Mouse (Mus musculus) hindbrain, embryonic 11.5 days (tissue): ENCODE results near the gene Gnaz. TPM values are rescaled to one million over a fixed set of nuclear protein-coding genes. Genes with fewer than 3 reads are reported as not detected.
A peak's percentile ranks its signal among the peaks of the same experiment; 100 is the strongest.

ENCODE experiments used
- ATAC-seq: fragments of 200-750 bp; cut with Nextera tagmentation; 2 replicates; pipeline ENCODE4 v1.8.0; 2017; ENCODE audit warnings: mild to moderate bottlenecking, moderate TSS enrichment, moderate library complexity; ENCODE audit not compliant: low FRiP score
- DNase-seq: peaks from one replicate; pipeline ENCODE4 v3.0.0-alpha.2; 2015; ENCODE audit warnings: low spot score
- H3K27ac ChIP-seq: fragments of 300-500 bp; sonication (generic); 2 replicates; pipeline ENCODE4 v1.5.1; 2014; ENCODE audit warnings: mild to moderate bottlenecking, low read depth, low read length
- H3K27me3 ChIP-seq: fragments of 300-500 bp; sonication (generic); 2 replicates; pipeline ENCODE4 v1.6.1; 2014; ENCODE audit warnings: mild to moderate bottlenecking, low read length, moderate library complexity, mixed read lengths; ENCODE audit not compliant: control insufficient read depth, insufficient read depth
- H3K36me3 ChIP-seq: fragments of 300-500 bp; sonication (generic); 2 replicates; pipeline ENCODE4 v1.6.1; 2014; ENCODE audit warnings: mild to moderate bottlenecking, low read length, moderate library complexity, mixed read lengths; ENCODE audit not compliant: control insufficient read depth, insufficient read depth
- H3K4me1 ChIP-seq: fragments of 300-500 bp; sonication (generic); replicated peaks from 2 replicates; pipeline ENCODE4 v1.6.1; 2014; ENCODE audit warnings: low read length, mixed read lengths; ENCODE audit not compliant: control insufficient read depth, insufficient read depth
- H3K4me2 ChIP-seq: fragments of 300-500 bp; sonication (generic); replicated peaks from 2 replicates; pipeline ENCODE4 v1.6.1; 2014; ENCODE audit warnings: mild to moderate bottlenecking, low read depth, low read length
- H3K4me3 ChIP-seq: fragments of 300-500 bp; sonication (generic); 2 replicates; pipeline ENCODE4 v1.5.1; 2014; ENCODE audit warnings: low read depth, low read length
- H3K9ac ChIP-seq: fragments of 300-500 bp; sonication (generic); 2 replicates; pipeline ENCODE4 v1.6.1; 2014; ENCODE audit warnings: low read depth, low read length
- H3K9me3 ChIP-seq: fragments of 300-500 bp; sonication (generic); 2 replicates; pipeline ENCODE4 v1.6.1; 2016; ENCODE audit warnings: low read length; ENCODE audit not compliant: control insufficient read depth
- WGBS: fragments of 180-500 bp; shearing (Covaris S2); extraction: QIAGEN DNeasy Blood & Tissue Kit; methylation state at CpG from one replicate; pipeline ENCODE4 v1.1.7; 2014; 5-methylcytosine and 5-hydroxymethylcytosine counted together
- polyA plus RNA-seq: library from polyadenylated mRNA; unstranded; fragments of >200 nt; fragmentation: Nextera tagmentation; extraction: Ambion mirVana; gene quantifications from 2 replicates; pipeline ENCODE4 v1.2.1, GENCODE M21; 2014

Gene Gnaz
- polyA plus RNA-seq, 1 experiment from 2014 or later: 14.0 TPM

DNA sequence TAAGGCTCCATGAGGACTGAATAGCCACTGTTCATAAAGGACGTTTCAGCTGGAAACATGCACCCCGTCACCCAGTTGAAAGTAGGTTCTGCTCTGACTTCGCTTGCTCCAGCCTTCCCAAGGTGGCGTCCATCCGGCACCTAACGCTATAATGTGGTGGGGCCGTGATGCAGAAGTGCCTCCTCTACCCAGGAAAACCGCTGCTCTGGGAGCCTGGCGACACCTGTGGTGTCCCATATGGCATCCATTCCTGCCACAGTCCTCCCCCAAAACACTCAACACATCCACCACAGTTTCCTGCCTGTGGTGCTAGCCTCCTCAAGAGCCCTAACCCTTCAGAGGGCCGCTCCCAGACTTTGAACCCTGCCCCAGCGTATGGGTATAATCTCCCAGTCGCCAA is 14.2 kb downstream of the Gnaz start:
- DNase-seq (no peak), ATAC-seq (no peak)
- H3K9me3 ChIP-seq: no peaks in the 10 kb centered on the region
- H3K4me2 ChIP-seq: no peak overlapping the region
- H3K27me3 ChIP-seq: no peaks in the 10 kb centered on the region
- no peaks in the 10 kb centered on the region for H3K36me3 ChIP-seq
- H3K27ac ChIP-seq: no peak overlapping the region
- H3K4me3 ChIP-seq: no peak overlapping the region
- WGBS: 87% methylated on average over 12 of the region's 12 CpGs
- H3K4me1 ChIP-seq: no peaks in the 10 kb centered on the region
- no peak overlapping the region for H3K9ac ChIP-seq

DNA sequence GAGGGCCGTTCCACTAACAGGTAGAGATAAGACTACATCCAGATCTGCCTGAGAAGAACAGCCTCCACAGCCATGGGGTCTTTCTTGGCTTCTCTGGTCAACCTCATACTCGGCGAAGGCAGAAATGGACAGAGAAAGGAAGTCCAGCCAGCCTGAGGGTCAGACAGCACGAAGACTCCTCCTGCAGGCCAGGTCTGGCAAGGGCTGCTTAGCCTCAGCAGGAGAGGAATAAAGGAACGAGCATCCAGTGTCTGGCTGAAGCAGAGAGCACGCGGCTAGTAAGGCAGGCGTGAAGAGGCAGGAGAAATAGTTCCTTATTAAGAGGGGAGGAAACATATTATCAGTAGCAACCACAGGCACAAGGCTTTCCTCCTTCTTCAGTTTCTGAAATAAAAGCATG is 16.2 kb downstream of the Gnaz start:
- ATAC-seq: no peak
- Histone ChIP-seq H3K9me3 (no peaks in the 10 kb centered on the region), H3K27me3 (no peaks in the 10 kb centered on the region), H3K4me2 (no peak overlapping the region), H3K9ac (no peak overlapping the region), H3K4me1 (no peaks in the 10 kb centered on the region), H3K27ac (no peak overlapping the region), H3K4me3 (no peak overlapping the region), H3K36me3 (no peaks in the 10 kb centered on the region)
- WGBS: 77% methylated on average over 8 of the region's 8 CpGs
- DNase-seq: no peak

DNA sequence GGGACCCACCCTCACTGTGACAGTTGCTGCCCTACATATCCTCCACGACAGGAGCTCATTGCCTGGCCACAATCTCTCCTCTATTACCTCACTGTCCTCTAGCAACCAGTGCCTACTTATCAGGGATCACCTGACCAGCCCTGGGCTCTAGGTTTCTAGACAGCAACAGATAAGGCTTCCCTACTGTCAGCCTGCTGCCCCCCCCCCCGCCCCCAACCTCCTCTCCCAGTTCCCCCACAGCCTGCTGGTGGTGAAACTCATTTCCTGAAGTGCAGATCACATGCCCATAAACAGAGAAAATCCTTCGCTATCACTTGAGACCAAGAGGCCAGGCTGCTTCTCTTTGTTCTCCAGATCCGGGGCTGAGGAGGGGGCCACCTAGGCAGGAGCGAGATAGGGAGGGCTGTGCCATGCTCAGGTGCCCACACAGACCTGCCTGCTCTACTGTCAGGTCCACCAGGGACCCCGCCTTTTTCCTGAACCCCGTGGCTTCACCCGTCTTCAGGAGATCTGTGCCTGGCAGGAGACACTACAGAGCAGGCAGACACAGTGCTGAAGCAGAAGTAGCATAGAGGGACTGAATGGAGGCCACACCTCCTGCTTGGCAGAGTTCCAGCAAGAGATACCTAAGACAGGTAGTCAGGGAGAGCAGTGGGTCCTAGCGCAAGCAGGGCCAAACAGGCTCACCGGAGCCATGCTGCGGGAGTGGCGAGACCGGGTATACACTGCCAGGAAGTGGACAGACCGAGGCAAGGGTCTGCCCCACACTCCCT is 20.9 kb downstream of the Gnaz start:
- H3K9ac ChIP-seq: no peak overlapping the region
- H3K9me3 ChIP-seq: no peaks in the 10 kb centered on the region
- no peak overlapping the region for H3K4me3 ChIP-seq
- H3K36me3 ChIP-seq: no peaks in the 10 kb centered on the region
- DNase-seq (no peak), ATAC-seq (no peak)
- no peaks in the 10 kb centered on the region for H3K4me1 ChIP-seq
- H3K27me3 ChIP-seq: no peaks in the 10 kb centered on the region
- H3K27ac ChIP-seq: no peak overlapping the region
- H3K4me2 ChIP-seq: no peak overlapping the region
- 84% methylated on average over 14 of the region's 14 CpGs for WGBS

DNA sequence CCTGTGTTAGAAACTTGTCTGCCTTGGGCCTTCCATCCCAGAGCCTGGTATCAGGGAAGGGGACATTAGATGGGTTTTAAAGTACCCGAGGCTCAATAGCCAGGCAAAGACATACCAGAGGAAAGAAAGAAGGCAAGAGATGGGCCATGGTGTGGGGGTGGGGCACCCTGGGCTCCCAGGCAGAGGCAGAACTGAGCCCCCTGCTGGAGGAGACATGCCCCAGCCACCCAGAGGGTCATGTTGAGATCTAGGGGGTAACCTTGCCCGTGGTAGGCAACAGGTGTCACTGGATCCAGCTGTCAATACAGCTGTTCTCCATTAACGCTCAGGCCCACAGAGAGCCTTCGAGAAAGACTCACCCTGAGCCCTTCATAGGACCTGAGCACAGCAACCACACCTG is 22.8 kb downstream of the Gnaz start:
- no peaks in the 10 kb centered on the region for H3K27me3 ChIP-seq
- 69% methylated on average over 4 of the region's 4 CpGs for WGBS
- H3K4me1 ChIP-seq: no peaks in the 10 kb centered on the region
- no peak overlapping the region for H3K4me2 ChIP-seq
- H3K27ac ChIP-seq: no peak overlapping the region
- ATAC-seq (no peak), DNase-seq (no peak)
- no peaks in the 10 kb centered on the region for H3K9me3 ChIP-seq
- H3K36me3 ChIP-seq: no peaks in the 10 kb centered on the region
- no peak overlapping the region for H3K4me3 ChIP-seq
- no peak overlapping the region for H3K9ac ChIP-seq

DNA sequence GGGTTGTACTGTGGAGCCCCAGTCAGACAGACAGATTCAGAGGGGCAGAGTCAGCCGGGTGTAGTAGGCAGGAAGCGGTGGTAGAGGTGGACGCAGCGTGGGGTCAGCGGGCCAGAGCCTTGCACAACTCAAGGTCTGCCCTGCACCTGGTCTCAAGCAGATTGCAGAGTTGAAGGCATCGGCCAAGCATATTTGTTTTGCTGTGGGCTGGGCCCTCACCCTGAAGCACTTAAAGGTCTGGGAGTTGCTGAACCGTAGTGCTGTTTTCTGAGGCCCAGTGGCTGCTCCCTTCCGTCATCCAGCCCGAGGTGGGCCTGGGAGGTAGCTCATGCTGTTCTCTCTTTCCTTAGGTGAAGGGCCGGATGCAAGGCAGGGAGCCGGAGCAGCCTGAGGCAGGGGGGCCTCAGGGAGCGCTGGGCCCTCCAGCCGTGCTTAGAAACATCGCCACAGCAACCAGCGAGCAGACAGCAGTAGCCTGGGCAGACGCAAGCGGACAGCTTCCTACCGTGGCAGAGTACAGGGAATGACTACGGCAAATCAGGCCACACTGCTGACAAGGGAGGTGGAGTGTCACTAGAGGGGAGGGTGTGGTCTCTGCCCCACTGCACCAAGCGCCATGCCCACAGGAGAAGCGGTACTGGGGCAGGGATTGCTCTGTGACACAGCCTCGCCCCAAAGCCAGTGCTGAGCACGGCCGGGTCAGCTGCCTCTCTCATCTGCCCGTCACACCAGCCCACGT is 23.8 kb downstream of the Gnaz start:
- Histone ChIP-seq H3K4me3 (no peak overlapping the region), H3K4me1 (peaks cover 1% of the 10 kb centered on the region), H3K36me3 (no peaks in the 10 kb centered on the region), H3K9ac (no peak overlapping the region), H3K9me3 (no peaks in the 10 kb centered on the region), H3K4me2 (no peak overlapping the region), H3K27ac (no peak overlapping the region), H3K27me3 (no peaks in the 10 kb centered on the region)
- DNase-seq: no peak
- ATAC-seq: peak; percentile 10; the same call in 1 of the 2 replicates
- 41% methylated on average over 26 of the region's 26 CpGs for WGBS

DNA sequence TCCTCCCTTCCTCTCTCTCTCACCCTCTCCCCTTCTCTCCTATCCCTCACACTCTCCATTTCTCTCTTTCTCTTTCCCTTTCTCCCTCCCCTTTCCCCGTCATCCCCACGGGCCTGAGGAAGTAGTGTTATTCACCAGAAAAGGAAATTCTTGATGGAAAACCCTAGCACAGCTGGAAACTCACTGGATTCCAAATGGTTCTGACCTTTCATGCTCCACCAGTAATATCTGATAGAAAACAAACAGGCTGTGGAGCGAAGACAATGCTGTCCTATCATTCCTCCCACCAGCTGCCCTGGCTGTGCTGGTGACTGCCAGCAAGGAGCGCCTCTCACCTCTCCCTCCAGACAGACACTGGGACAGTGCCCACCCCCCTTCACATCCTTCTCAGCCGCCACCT is 27.9 kb downstream of the Gnaz start:
- Histone ChIP-seq H3K27me3 (no peaks in the 10 kb centered on the region), H3K27ac (no peak overlapping the region), H3K9ac (no peak overlapping the region), H3K4me2 (peak overlapping the region; percentile 43; the same call in 1 of the 2 replicates), H3K4me1 (peaks cover 3% of the 10 kb centered on the region), H3K36me3 (no peaks in the 10 kb centered on the region), H3K4me3 (no peak overlapping the region), H3K9me3 (no peaks in the 10 kb centered on the region)
- DNase-seq: peak; percentile 30
- 6% methylated on average over 5 of the region's 5 CpGs for WGBS
- ATAC-seq: peak; percentile 50; the same call in 1 of the 2 replicates

DNA sequence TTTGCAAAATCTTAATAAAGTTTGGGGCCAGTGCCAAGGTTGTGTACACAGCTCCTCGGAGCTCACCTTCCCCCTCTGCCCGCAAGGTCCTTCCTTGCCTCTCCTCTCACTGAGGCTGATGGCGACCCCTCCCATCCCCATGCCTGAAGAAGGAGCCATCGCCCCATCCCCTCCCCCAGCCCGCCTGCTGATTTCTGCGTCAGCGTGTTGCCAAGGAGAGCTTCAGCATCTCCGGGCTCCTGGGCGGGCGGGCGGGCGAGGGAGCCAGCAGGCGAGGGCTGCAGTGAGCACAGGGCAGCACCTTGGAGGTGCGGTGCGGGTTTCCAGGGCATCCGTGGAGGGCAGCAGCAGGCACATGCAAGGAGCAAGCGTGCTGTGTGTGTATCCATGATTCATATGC is 28.4 kb downstream of the Gnaz start:
- 0% methylated on average over 17 of the region's 17 CpGs for WGBS
- ATAC-seq: peak; percentile 67
- no peak overlapping the region for H3K4me3 ChIP-seq
- H3K27me3 ChIP-seq: no peaks in the 10 kb centered on the region
- H3K4me1 ChIP-seq: peaks cover 6% of the 10 kb centered on the region
- H3K36me3 ChIP-seq: no peaks in the 10 kb centered on the region
- H3K27ac ChIP-seq: no peak overlapping the region
- no peaks in the 10 kb centered on the region for H3K9me3 ChIP-seq
- H3K9ac ChIP-seq: peak overlapping the region; percentile 27; the same call in 1 of the 2 replicates
- peak overlapping the region; percentile 43 for H3K4me2 ChIP-seq
- DNase-seq: peak; percentile 65

DNA sequence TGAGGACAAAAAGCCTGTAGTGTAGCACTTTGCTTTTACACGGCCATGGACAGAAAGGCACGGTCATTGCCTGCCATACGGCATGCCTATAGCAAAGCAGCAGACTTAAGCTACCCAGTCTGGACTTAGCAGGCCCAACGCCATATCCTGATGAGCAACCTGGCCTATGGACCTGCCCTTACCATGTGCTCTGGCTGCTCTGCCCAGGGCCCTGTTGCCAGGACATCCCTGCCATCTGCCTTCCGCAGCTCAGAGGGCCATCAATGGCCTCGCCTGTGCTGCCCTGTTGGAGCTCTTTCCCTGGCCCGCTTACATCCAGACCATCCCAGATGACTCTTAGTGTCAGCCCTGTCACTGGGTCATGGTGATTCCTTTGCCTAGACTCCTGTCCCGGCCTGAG is 34.4 kb downstream of the Gnaz start:
- Histone ChIP-seq H3K9me3 (no peaks in the 10 kb centered on the region), H3K4me2 (no peak overlapping the region), H3K9ac (no peak overlapping the region), H3K27me3 (no peaks in the 10 kb centered on the region), H3K4me1 (0 out of 2 replicates have a peak, but pooled peaks cover 3% of the 10 kb centered on the region), H3K36me3 (no peaks in the 10 kb centered on the region), H3K27ac (no peak overlapping the region), H3K4me3 (no peak overlapping the region)
- DNase-seq (no peak), ATAC-seq (no peak)
- whole genome bisulfite sequencing: 93% methylated on average over 8 of the region's 8 CpGs

DNA sequence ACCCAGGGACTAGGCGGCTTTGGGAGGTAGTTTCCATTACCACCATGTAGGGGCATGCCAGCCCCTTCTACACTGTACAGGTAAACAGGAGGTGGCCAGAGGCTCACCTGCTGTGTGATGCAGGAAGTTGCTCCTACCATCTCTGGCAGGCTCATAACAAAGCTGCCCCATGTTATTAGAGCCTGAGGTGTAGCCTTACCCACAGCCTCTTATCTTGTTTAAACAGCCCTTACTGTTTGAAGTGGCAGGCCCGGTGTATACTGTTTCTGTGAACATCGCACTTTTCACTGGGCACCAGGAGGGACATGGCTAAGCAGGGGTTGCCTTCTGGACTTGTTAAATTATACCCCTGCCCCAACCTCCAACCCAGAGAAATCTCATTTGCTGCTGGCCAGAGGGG is 37.1 kb downstream of the Gnaz start:
- Histone ChIP-seq H3K9ac (no peak overlapping the region), H3K4me2 (no peak overlapping the region), H3K36me3 (no peaks in the 10 kb centered on the region), H3K4me1 (peaks cover 3% of the 10 kb centered on the region; the same call in 1 of the 2 replicates), H3K4me3 (no peak overlapping the region), H3K9me3 (no peaks in the 10 kb centered on the region), H3K27ac (no peak overlapping the region), H3K27me3 (no peaks in the 10 kb centered on the region)
- DNase-seq: no peak
- 80% methylated on average over 3 of the region's 3 CpGs for WGBS
- ATAC-seq: no peak
